Mouse (Mus musculus) lung, postnatal 0 days (tissue): ENCODE data around the gene Dok7. TPM values are rescaled to one million over a fixed set of nuclear protein-coding genes. Genes with fewer than 3 reads are reported as not detected.

ENCODE experiments used
- ATAC-seq: fragments of 200-750 bp; cut with Nextera tagmentation; 2 replicates; pipeline ENCODE4 v1.8.0; 2017; ENCODE audit warnings: moderate library complexity
- DNase-seq: peaks from one replicate; pipeline ENCODE4 v3.0.0-alpha.2; 2016; ENCODE audit warnings: low spot score
- H3K27ac ChIP-seq: fragments of 300-500 bp; sonication (generic); 2 replicates; pipeline ENCODE4 v1.5.1; 2014; ENCODE audit warnings: antibody characterized with exemption, mild to moderate bottlenecking, low read length, mixed read lengths
- H3K27me3 ChIP-seq: fragments of 300-500 bp; sonication (generic); replicated peaks from 2 replicates; pipeline ENCODE4 v1.6.1; 2014; ENCODE audit warnings: low read length, mixed read lengths; ENCODE audit not compliant: insufficient read depth
- H3K36me3 ChIP-seq: fragments of 300-500 bp; sonication (generic); 2 replicates; pipeline ENCODE4 v1.6.1; 2014; ENCODE audit warnings: low read length, mixed read lengths; ENCODE audit not compliant: insufficient read depth
- H3K4me1 ChIP-seq: fragments of 300-500 bp; sonication (generic); 2 replicates; pipeline ENCODE4 v1.6.1; 2014; ENCODE audit warnings: antibody characterized with exemption, low read depth, low read length, mixed read lengths; ENCODE audit not compliant: insufficient read depth
- H3K4me2 ChIP-seq: fragments of 300-500 bp; sonication (generic); replicated peaks from 2 replicates; pipeline ENCODE4 v1.6.1; 2014; ENCODE audit warnings: low read depth, mild to moderate bottlenecking, low read length, moderate library complexity, mixed read lengths
- H3K4me3 ChIP-seq: fragments of 300-500 bp; sonication (generic); 2 replicates; pipeline ENCODE4 v1.5.1; 2014; ENCODE audit warnings: low read depth, low read length
- H3K9ac ChIP-seq: fragments of 300-500 bp; sonication (generic); replicated peaks from 2 replicates; pipeline ENCODE4 v1.6.1; 2014; ENCODE audit warnings: low read depth, mild to moderate bottlenecking
- H3K9me3 ChIP-seq: fragments of 300-500 bp; sonication (generic); 2 replicates; pipeline ENCODE4 v1.6.1; 2016; ENCODE audit warnings: low read length, mixed read lengths
- CTCF ChIP-seq: IDR thresholded peaks from 2 replicates; pipeline ENCODE4 v1.5.1; 2016; ENCODE audit warnings: antibody characterized with exemption, mild to moderate bottlenecking
- EP300 ChIP-seq: IDR thresholded peaks from 2 replicates; pipeline ENCODE4 v1.6.1; 2016; ENCODE audit warnings: antibody characterized with exemption, mild to moderate bottlenecking, control low read depth
- WGBS: fragments of 180-500 bp; shearing (Covaris S2); extraction: QIAGEN DNeasy Blood & Tissue Kit; methylation state at CpG from one replicate; pipeline ENCODE4 v1.1.7; 2014; 5-methylcytosine and 5-hydroxymethylcytosine counted together
- microRNA-seq: library from miRNA; unstranded; fragments of <30 nt; microRNA quantifications from one replicate; pipeline ENCODE4, GENCODE M21; 2016
- polyA plus RNA-seq: library from polyadenylated mRNA; unstranded; fragments of >200 nt; fragmentation: Nextera tagmentation; extraction: Ambion mirVana; gene quantifications from 2 replicates; pipeline ENCODE4 v1.2.1, GENCODE M21; 2015

Dok7 gene
- polyA plus RNA-seq, 1 experiment from 2014 or later, result 0.56 TPM

GRCm38 (mm10) chr5:35132278-35132980 lies 75.9 kb downstream of the Dok7 start:
- ATAC-seq (no peak), DNase-seq (no peak)
- Histone ChIP-seq H3K27me3 (no peaks in the 10 kb centered on the region), H3K9me3 (no peaks in the 10 kb centered on the region), H3K4me1 (no peaks in the 10 kb centered on the region), H3K27ac (no peak overlapping the region), H3K4me3 (no peak overlapping the region), H3K9ac (no peak overlapping the region), H3K36me3 (no peaks in the 10 kb centered on the region), H3K4me2 (no peak overlapping the region)
- 89% methylated on average over 9 of the region's 9 CpGs for WGBS
- TF ChIP-seq EP300 (no peak), CTCF (no peak)

- Histone ChIP-seq H3K9me3 (no peaks in the 10 kb centered on the region), H3K9ac (no peak overlapping the region), H3K36me3 (no peaks in the 10 kb centered on the region), H3K4me2 (no peak overlapping the region), H3K4me1 (no peaks in the 10 kb centered on the region; the same call in 1 of the 2 replicates), H3K4me3 (no peak overlapping the region), H3K27ac (no peak overlapping the region), H3K27me3 (no peaks in the 10 kb centered on the region)
- no peak for TF ChIP-seq CTCF
- ATAC-seq (no peak), DNase-seq (no peak)
- 89% methylated on average over 4 of the region's 4 CpGs for WGBS
Observed at GRCm38 (mm10) chr5:35133468-35133867, 76.9 kb downstream of the Dok7 start.

GRCm38 (mm10) chr5:35134286-35134685 lies 77.7 kb downstream of the Dok7 start:
- Histone ChIP-seq H3K36me3 (no peaks in the 10 kb centered on the region), H3K9ac (no peak overlapping the region), H3K9me3 (no peaks in the 10 kb centered on the region), H3K27ac (no peak overlapping the region), H3K4me3 (no peak overlapping the region), H3K27me3 (no peaks in the 10 kb centered on the region), H3K4me1 (no peaks in the 10 kb centered on the region; the same call in 1 of the 2 replicates), H3K4me2 (no peak overlapping the region)
- no peak for ATAC-seq
- TF ChIP-seq CTCF (no peak), EP300 (no peak)
- 75% methylated on average over 3 of the region's 3 CpGs for WGBS
- no peak for DNase-seq

- peak; percentile 93 for DNase-seq
- Histone ChIP-seq H3K4me1 (no peaks in the 10 kb centered on the region; the same call in 1 of the 2 replicates), H3K4me3 (no peak overlapping the region), H3K27me3 (no peaks in the 10 kb centered on the region), H3K9ac (no peak overlapping the region), H3K9me3 (no peaks in the 10 kb centered on the region), H3K27ac (peak overlapping the region; percentile 65), H3K4me2 (no peak overlapping the region), H3K36me3 (no peaks in the 10 kb centered on the region)
- ATAC-seq, result peak; percentile 87
- 37% methylated on average over 5 of the region's 5 CpGs for WGBS
- TF ChIP-seq CTCF (no peak), EP300 (peak; percentile 98)
Observed at GRCm38 (mm10) chr5:35135903-35136302, 79.3 kb downstream of the Dok7 start.

Small RNA genes lying within 50 kb of the gene (microRNA-seq; reads per million reads assigned to microRNA genes)
- gene Mir3097, result 5.1 reads per million, percentile 15 among the genes with 10 or more reads in this experiment

Other genes with a start within 250 kb of the Dok7 start
- gene Msantd1, start 148.8 kb upstream of the Dok7 start, polyA plus RNA-seq, result 0.50 and 0.73 TPM in 2 replicates
- gene Rgs12, start 107.3 kb upstream of the Dok7 start, polyA plus RNA-seq, result 45.5 and 46.7 TPM in 2 replicates
- 0.73 and 0.82 TPM in 2 replicates for gene Hgfac, start 15.3 kb upstream of the Dok7 start, polyA plus RNA-seq
- 170 and 184 TPM in 2 replicates for gene Lrpap1, start 49.0 kb downstream of the Dok7 start, polyA plus RNA-seq
- not detected in 2 replicates for gene Adra2c, start 221.6 kb downstream of the Dok7 start, polyA plus RNA-seq